Mouse (Mus musculus): ENCODE measurements at regions not wholly inside any gene's neighbourhood (a gene's known extent, or its start where the extent isn't known, plus 50 kb on each side); places are given as distances from the start of the nearest gene placed in this dataset.

- H3K27me3 ChIP-seq (ENCODE audit: insufficient read depth, low read length): no peaks in the 10 kb centered on the region
- H3K9me3 ChIP-seq (replicated peaks; ENCODE audit: low read length): no peaks in the 10 kb centered on the region
- no peak overlapping the region for H3K9ac ChIP-seq (ENCODE audit: low read depth, low read length)
- DNase-seq (ENCODE audit: low spot score) (peak; percentile 16), ATAC-seq (replicated peaks; ENCODE audit: low FRiP score, low read depth) (no peak)
- no peaks in the 10 kb centered on the region for H3K36me3 ChIP-seq (ENCODE audit: insufficient read depth, low read length)
- TF ChIP-seq CTCF (IDR thresholded peaks at IDR 0.05; ENCODE audit: low read depth): no peak
- no peak overlapping the region for H3K27ac ChIP-seq
- no peaks in the 10 kb centered on the region for H3K4me1 ChIP-seq (replicated peaks; ENCODE audit: insufficient read depth, low read length)
- WGBS: 56% methylated on average over 1 of the region's 1 CpGs
- no peak overlapping the region for H3K4me3 ChIP-seq (replicated peaks; ENCODE audit: low read depth, low read length)
- no peak overlapping the region for H3K4me2 ChIP-seq (ENCODE audit: low read length)
Observed at GRCm38 (mm10) chr15:67546896-67547400, 1046.2 kb upstream of the Lrrc6 start.

DNA sequence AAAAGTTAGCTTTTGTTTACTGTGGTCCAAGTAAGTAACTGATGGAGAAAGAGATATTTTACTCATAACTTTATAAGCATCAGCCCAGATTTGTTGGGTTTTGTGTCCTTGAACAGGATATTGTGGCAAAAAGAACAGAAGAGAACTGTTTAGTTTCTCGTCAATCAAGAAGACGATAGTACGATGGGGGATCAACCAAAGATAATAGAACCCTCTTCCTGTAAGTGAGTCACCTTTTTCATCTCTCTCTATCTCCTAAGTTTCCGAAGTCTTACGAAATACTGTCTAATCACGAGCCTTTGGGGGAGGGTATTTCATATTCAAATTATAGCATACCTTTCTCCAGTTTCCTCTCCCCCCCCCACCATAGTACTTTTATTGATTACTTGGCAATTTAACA lies 1045.0 kb upstream of the Lrrc6 start:
- Histone ChIP-seq H3K4me1 (replicated peaks; ENCODE audit: insufficient read depth, low read length) (no peaks in the 10 kb centered on the region), H3K4me2 (ENCODE audit: low read length) (no peak overlapping the region), H3K27me3 (ENCODE audit: insufficient read depth, low read length) (no peaks in the 10 kb centered on the region), H3K27ac (no peak overlapping the region), H3K36me3 (ENCODE audit: insufficient read depth, low read length) (no peaks in the 10 kb centered on the region), H3K4me3 (replicated peaks; ENCODE audit: low read depth, low read length) (no peak overlapping the region), H3K9me3 (replicated peaks; ENCODE audit: low read length) (no peaks in the 10 kb centered on the region), H3K9ac (ENCODE audit: low read depth, low read length) (no peak overlapping the region)
- DNase-seq (ENCODE audit: low spot score) (no peak), ATAC-seq (replicated peaks; ENCODE audit: low FRiP score, low read depth) (no peak)
- WGBS: 83% methylated on average over 6 of the region's 6 CpGs
- TF ChIP-seq CTCF (IDR thresholded peaks at IDR 0.05; ENCODE audit: low read depth): no peak

DNA sequence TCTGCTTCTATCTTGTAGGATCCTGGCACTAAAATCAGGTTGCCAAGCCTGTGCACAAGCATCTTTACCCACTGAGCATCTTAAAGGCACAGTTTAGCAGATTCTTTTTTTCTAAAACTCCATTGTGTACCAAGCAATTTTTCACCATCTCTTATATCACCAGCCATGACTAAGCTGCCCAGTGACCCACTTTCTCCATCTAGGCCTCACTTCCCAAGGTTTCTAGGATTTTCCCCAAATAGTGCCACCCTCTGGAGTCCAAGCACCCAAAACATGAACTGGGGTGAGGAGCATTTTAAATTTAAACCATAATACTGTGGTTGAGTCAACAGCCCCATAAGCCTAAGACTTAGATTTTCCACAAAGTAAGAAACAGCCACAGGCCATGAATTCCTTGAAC lies 1013.0 kb upstream of the Lrrc6 start:
- no peak for DNase-seq (ENCODE audit: low spot score)
- no peak for ATAC-seq (replicated peaks; ENCODE audit: low FRiP score, low read depth)
- no peaks in the 10 kb centered on the region for H3K27me3 ChIP-seq (ENCODE audit: insufficient read depth, low read length)
- H3K9ac ChIP-seq (ENCODE audit: low read depth, low read length): no peak overlapping the region
- H3K36me3 ChIP-seq (ENCODE audit: insufficient read depth, low read length): no peaks in the 10 kb centered on the region
- H3K9me3 ChIP-seq (replicated peaks; ENCODE audit: low read length): no peaks in the 10 kb centered on the region
- H3K27ac ChIP-seq: no peak overlapping the region
- no peak overlapping the region for H3K4me3 ChIP-seq (replicated peaks; ENCODE audit: low read depth, low read length)
- TF ChIP-seq CTCF (IDR thresholded peaks at IDR 0.05; ENCODE audit: low read depth): no peak
- H3K4me2 ChIP-seq (ENCODE audit: low read length): no peak overlapping the region
- no peaks in the 10 kb centered on the region for H3K4me1 ChIP-seq (replicated peaks; ENCODE audit: insufficient read depth, low read length)

DNA sequence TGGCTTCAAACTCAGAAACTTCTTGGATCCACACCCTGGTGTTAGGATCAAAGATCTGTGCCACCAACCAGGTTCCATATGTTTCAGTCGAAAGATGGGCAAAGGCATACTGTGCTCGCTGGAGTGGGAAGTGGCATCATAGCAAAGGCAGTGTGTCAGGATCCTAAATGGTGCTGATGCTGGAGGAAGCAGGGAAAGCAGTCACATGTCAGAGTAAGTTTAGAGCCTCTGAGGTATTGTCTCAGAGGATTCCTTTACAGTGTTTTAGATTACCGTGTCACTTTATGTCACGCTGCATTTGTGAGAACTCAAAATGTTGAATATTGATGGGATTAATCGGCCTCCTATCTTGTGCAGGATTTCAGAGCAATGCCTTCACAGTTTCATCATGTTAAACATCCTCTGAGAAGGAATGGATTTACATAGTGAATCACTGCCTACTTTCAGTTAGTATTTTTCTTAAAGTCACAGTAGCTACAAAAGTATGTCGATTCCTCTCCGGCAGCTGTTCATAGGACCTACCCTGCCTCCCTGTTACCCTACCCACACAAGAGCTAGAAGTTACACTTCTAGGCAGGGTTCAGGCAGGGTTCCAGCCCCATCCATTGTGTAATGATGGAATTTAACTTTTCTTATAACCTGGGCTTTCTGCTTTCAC lies 994.4 kb upstream of the Lrrc6 start:
- DNase-seq (ENCODE audit: low spot score) (no peak), ATAC-seq (replicated peaks; ENCODE audit: low FRiP score, low read depth) (no peak)
- Histone ChIP-seq H3K4me1 (replicated peaks; ENCODE audit: insufficient read depth, low read length) (no peaks in the 10 kb centered on the region), H3K36me3 (ENCODE audit: insufficient read depth, low read length) (no peaks in the 10 kb centered on the region), H3K27me3 (ENCODE audit: insufficient read depth, low read length) (no peaks in the 10 kb centered on the region), H3K9ac (ENCODE audit: low read depth, low read length) (no peak overlapping the region), H3K27ac (no peak overlapping the region), H3K9me3 (replicated peaks; ENCODE audit: low read length) (no peaks in the 10 kb centered on the region), H3K4me3 (replicated peaks; ENCODE audit: low read depth, low read length) (no peak overlapping the region), H3K4me2 (ENCODE audit: low read length) (no peak overlapping the region)
- 83% methylated on average over 7 of the region's 7 CpGs for WGBS
- no peak for TF ChIP-seq CTCF (IDR thresholded peaks at IDR 0.05; ENCODE audit: low read depth)

GRCm38 (mm10) chr15:67481733-67482132 lies 981.0 kb upstream of the Lrrc6 start:
- DNase-seq (ENCODE audit: low spot score) (no peak), ATAC-seq (replicated peaks; ENCODE audit: low FRiP score, low read depth) (no peak)
- no peak overlapping the region for H3K4me2 ChIP-seq (ENCODE audit: low read length)
- TF ChIP-seq CTCF (IDR thresholded peaks at IDR 0.05; ENCODE audit: low read depth): no peak
- 82% methylated on average over 2 of the region's 2 CpGs for WGBS
- no peaks in the 10 kb centered on the region for H3K4me1 ChIP-seq (replicated peaks; ENCODE audit: insufficient read depth, low read length)
- H3K27ac ChIP-seq: no peak overlapping the region
- no peaks in the 10 kb centered on the region for H3K36me3 ChIP-seq (ENCODE audit: insufficient read depth, low read length)
- no peaks in the 10 kb centered on the region for H3K9me3 ChIP-seq (replicated peaks; ENCODE audit: low read length)
- H3K4me3 ChIP-seq (replicated peaks; ENCODE audit: low read depth, low read length): no peak overlapping the region
- H3K9ac ChIP-seq (ENCODE audit: low read depth, low read length): no peak overlapping the region
- H3K27me3 ChIP-seq (ENCODE audit: insufficient read depth, low read length): no peaks in the 10 kb centered on the region

DNA sequence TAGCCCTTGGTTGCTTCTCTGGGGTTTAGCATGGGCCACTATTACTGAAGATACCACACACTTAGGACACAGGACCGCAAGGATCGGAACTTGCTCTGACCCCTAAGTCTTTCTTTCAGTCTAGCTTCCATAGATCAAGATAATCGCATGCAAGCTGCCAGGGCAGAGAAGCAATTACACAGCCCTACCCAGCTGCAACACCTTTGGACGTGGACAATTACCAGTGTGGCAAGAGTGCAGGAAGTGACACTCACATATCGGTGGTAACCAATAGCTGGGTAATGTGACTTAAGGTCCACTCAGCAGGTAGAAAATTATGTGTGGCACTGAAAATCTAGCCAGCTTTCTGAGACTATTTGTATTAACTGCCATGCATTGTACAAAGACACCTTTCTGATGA lies 973.6 kb upstream of the Lrrc6 start:
- 87% methylated on average over 5 of the region's 5 CpGs for WGBS
- no peak for TF ChIP-seq CTCF (IDR thresholded peaks at IDR 0.05; ENCODE audit: low read depth)
- Histone ChIP-seq H3K27ac (no peak overlapping the region), H3K9me3 (replicated peaks; ENCODE audit: low read length) (no peaks in the 10 kb centered on the region), H3K36me3 (ENCODE audit: insufficient read depth, low read length) (no peaks in the 10 kb centered on the region), H3K27me3 (ENCODE audit: insufficient read depth, low read length) (no peaks in the 10 kb centered on the region), H3K4me1 (replicated peaks; ENCODE audit: insufficient read depth, low read length) (no peaks in the 10 kb centered on the region), H3K4me3 (replicated peaks; ENCODE audit: low read depth, low read length) (no peak overlapping the region), H3K4me2 (ENCODE audit: low read length) (no peak overlapping the region), H3K9ac (ENCODE audit: low read depth, low read length) (no peak overlapping the region)
- DNase-seq (ENCODE audit: low spot score): no peak
- ATAC-seq (replicated peaks; ENCODE audit: low FRiP score, low read depth): no peak

DNA sequence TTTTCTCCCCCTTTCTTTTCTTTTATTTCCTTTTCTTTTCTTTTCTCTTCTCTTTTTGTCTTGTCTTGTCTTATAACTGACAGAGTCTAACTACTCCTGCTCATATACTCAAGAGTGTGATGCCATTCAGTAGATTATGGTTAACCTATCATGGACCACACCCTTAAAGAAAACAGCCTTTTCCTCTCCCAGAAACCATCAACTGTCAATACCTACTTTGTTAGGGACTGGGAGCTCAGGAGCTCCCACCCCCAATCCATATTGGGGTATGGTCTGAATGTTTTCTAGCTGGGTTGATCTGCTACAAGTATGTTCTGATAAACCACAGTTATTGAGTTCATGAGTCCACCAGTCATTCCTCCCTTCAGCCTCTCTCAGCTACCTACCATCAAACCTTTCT lies 972.3 kb upstream of the Lrrc6 start:
- no peak overlapping the region for H3K9ac ChIP-seq (ENCODE audit: low read depth, low read length)
- no peak for DNase-seq (ENCODE audit: low spot score)
- no peaks in the 10 kb centered on the region for H3K27me3 ChIP-seq (ENCODE audit: insufficient read depth, low read length)
- ATAC-seq (replicated peaks; ENCODE audit: low FRiP score, low read depth): no peak
- H3K27ac ChIP-seq: no peak overlapping the region
- H3K36me3 ChIP-seq (ENCODE audit: insufficient read depth, low read length): no peaks in the 10 kb centered on the region
- H3K9me3 ChIP-seq (replicated peaks; ENCODE audit: low read length): no peaks in the 10 kb centered on the region
- H3K4me3 ChIP-seq (replicated peaks; ENCODE audit: low read depth, low read length): no peak overlapping the region
- no peak for TF ChIP-seq CTCF (IDR thresholded peaks at IDR 0.05; ENCODE audit: low read depth)
- no peak overlapping the region for H3K4me2 ChIP-seq (ENCODE audit: low read length)
- no peaks in the 10 kb centered on the region for H3K4me1 ChIP-seq (replicated peaks; ENCODE audit: insufficient read depth, low read length)
